Mouse (Mus musculus): ENCODE results near the gene Itga4. TPM values are rescaled to one million over a fixed set of nuclear protein-coding genes. Genes with fewer than 3 reads are reported as not detected.

The Itga4 gene
- 3.7 TPM for polyA plus RNA-seq (2015; fragmentation: Illumina TruSeq; extraction: RNeasy Lipid Tissue Mini Kit (QIAGEN cat#74804); ENCODE audit: low read depth, low replicate concordance)

DNA sequence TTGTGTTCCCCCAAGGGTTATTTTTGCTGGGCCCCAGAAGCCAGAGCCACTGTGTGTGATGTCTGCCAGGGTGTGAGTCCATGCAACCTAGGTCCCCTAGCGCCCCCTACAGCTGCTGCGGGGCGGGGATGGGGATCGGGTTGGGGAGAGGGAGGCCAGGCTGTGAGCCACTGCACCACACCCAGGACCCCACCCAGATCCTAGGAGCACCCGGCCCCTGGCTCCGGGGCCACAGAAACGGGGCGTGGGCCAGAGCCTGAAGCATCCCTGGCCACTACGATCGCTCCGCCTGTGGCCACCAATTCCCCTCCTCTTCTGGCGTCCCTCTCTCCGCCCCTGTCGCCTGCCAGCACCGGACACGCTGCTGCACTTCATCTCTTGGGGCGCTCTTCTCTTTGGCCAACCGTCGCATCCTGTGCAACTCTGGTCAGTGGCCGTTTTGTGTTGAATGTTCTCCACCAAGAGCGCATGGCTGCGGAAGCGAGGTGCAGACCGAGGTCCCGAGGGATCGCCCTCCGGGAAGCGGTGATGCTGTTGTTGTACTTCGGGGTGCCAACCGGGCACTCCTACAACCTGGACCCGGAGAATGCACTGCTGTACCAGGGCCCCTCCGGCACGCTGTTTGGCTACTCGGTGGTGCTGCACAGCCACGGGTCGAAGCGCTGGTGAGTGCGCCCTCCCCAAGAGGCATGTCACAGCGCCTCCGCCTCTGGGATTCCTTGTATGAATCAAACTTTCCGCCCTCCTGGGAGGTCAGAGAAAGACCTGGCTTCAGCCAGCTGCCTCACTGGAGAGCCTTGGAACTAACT, at the start of gene Itga4:
Itga4 (plus strand) TSS at position 235 of the 809 bp plus-strand sequence.

Other genes with a start within 250 kb of the Itga4 start
- 9.7 TPM for gene Neurod1, start 201.3 kb downstream of the Itga4 start, polyA plus RNA-seq (2015; fragmentation: Illumina TruSeq; extraction: RNeasy Lipid Tissue Mini Kit (QIAGEN cat#74804); ENCODE audit: low read depth, low replicate concordance)
- 3.1 TPM for gene Cerkl, start 201.4 kb downstream of the Itga4 start, polyA plus RNA-seq (2015; fragmentation: Illumina TruSeq; extraction: RNeasy Lipid Tissue Mini Kit (QIAGEN cat#74804); ENCODE audit: low read depth, low replicate concordance)